Mouse (Mus musculus) stomach, postnatal 0 days (tissue): ENCODE measurements at regions not wholly inside any gene's neighbourhood (a gene's known extent, or its start where the extent isn't known, plus 50 kb on each side); places are given as distances from the start of the nearest gene placed in this dataset.

ENCODE experiments used
- ATAC-seq: fragments of 200-750 bp; cut with Nextera tagmentation; 2 replicates; pipeline ENCODE4 v1.8.0; 2017; ENCODE audit not compliant: low FRiP score, low TSS enrichment
- DNase-seq: peaks from one replicate; pipeline ENCODE4 v3.0.0-alpha.2; 2016; ENCODE audit warnings: low spot score
- H3K27ac ChIP-seq: fragments of 300-500 bp; sonication (generic); replicated peaks from 2 replicates; pipeline ENCODE4 v1.5.1; 2014; ENCODE audit warnings: mild to moderate bottlenecking, control low read depth
- H3K27me3 ChIP-seq: fragments of 300-500 bp; sonication (generic); 2 replicates; pipeline ENCODE4 v1.6.1; 2014; ENCODE audit warnings: low read length; ENCODE audit not compliant: control insufficient read depth, insufficient read depth
- H3K36me3 ChIP-seq: fragments of 300-500 bp; sonication (generic); 2 replicates; pipeline ENCODE4 v1.6.1; 2014; ENCODE audit warnings: low read length, mixed read lengths; ENCODE audit not compliant: control insufficient read depth, insufficient read depth
- H3K4me1 ChIP-seq: fragments of 300-500 bp; sonication (generic); replicated peaks from 2 replicates; pipeline ENCODE4 v1.6.1; 2014; ENCODE audit warnings: antibody characterized with exemption; ENCODE audit not compliant: control insufficient read depth, insufficient read depth
- H3K4me2 ChIP-seq: fragments of 300-500 bp; sonication (generic); replicated peaks from 2 replicates; pipeline ENCODE4 v1.6.1; 2014; ENCODE audit warnings: low read depth, mild to moderate bottlenecking, control low read depth, moderate library complexity
- H3K4me3 ChIP-seq: fragments of 300-500 bp; sonication (generic); 2 replicates; pipeline ENCODE4 v1.5.1; 2014; ENCODE audit warnings: low read depth, low read length, control low read depth
- H3K9ac ChIP-seq: fragments of 300-500 bp; sonication (generic); 2 replicates; pipeline ENCODE4 v1.6.1; 2014; ENCODE audit warnings: mild to moderate bottlenecking, low read length, control low read depth, mixed read lengths
- H3K9me3 ChIP-seq: fragments of 300-500 bp; sonication (generic); 2 replicates; pipeline ENCODE4 v1.6.1; 2016; ENCODE audit warnings: low read length; ENCODE audit not compliant: control insufficient read depth
- CTCF ChIP-seq: IDR thresholded peaks from 2 replicates; pipeline ENCODE4 v1.5.1; 2016; ENCODE audit warnings: antibody characterized with exemption, low read depth, mild to moderate bottlenecking, moderate library complexity
- EP300 ChIP-seq: optimal IDR thresholded peaks from 2 replicates; pipeline ENCODE3; 2016; ENCODE audit warnings: antibody characterized with exemption
- WGBS: fragments of 180-500 bp; shearing (Covaris S2); extraction: QIAGEN DNeasy Blood & Tissue Kit; methylation state at CpG from one replicate; pipeline ENCODE4 v1.1.7; 2014; 5-methylcytosine and 5-hydroxymethylcytosine counted together

- H3K27ac ChIP-seq = no peak overlapping the region
- H3K4me3 ChIP-seq = no peak overlapping the region
- no peak overlapping the region for H3K9ac ChIP-seq
- H3K27me3 ChIP-seq = no peaks in the 10 kb centered on the region
- no peak for DNase-seq
- WGBS = 82% methylated on average over 7 of the region's 7 CpGs
- H3K4me2 ChIP-seq = no peak overlapping the region
- no peaks in the 10 kb centered on the region for H3K36me3 ChIP-seq
- no peaks in the 10 kb centered on the region for H3K9me3 ChIP-seq
- no peak for ATAC-seq
- no peak for TF ChIP-seq CTCF
- no peaks in the 10 kb centered on the region for H3K4me1 ChIP-seq
Observed at GRCm38 (mm10) chr16:87245441-87245840, 108.5 kb upstream of the N6amt1 start.

GRCm38 (mm10) chr16:87242027-87242426, 112.0 kb upstream of the N6amt1 start:
- no peak overlapping the region for H3K4me2 ChIP-seq
- no peak for TF ChIP-seq CTCF
- no peak for TF ChIP-seq EP300
- no peak overlapping the region for H3K27ac ChIP-seq
- no peak for DNase-seq
- H3K9me3 ChIP-seq = no peaks in the 10 kb centered on the region
- no peaks in the 10 kb centered on the region for H3K27me3 ChIP-seq
- H3K4me1 ChIP-seq = no peaks in the 10 kb centered on the region
- no peak overlapping the region for H3K9ac ChIP-seq
- H3K36me3 ChIP-seq = no peaks in the 10 kb centered on the region
- no peak overlapping the region for H3K4me3 ChIP-seq
- 82% methylated on average over 7 of the region's 7 CpGs for WGBS
- no peak for ATAC-seq

- H3K27ac ChIP-seq = no peak overlapping the region
Observed at GRCm38 (mm10) chr16:87239105-87239504, 114.9 kb upstream of the N6amt1 start.

GRCm38 (mm10) chr16:87234199-87234598, 119.8 kb upstream of the N6amt1 start:
- H3K9me3 ChIP-seq = no peaks in the 10 kb centered on the region
- no peaks in the 10 kb centered on the region for H3K4me1 ChIP-seq
- no peak overlapping the region for H3K9ac ChIP-seq
- no peaks in the 10 kb centered on the region for H3K36me3 ChIP-seq
- H3K4me3 ChIP-seq = no peak overlapping the region
- H3K4me2 ChIP-seq = no peak overlapping the region
- no peak for DNase-seq
- no peak overlapping the region for H3K27ac ChIP-seq
- ATAC-seq = no peak
- no peaks in the 10 kb centered on the region for H3K27me3 ChIP-seq
- WGBS = 73% methylated on average over 4 of the region's 4 CpGs
- TF ChIP-seq CTCF = no peak
- no peak for TF ChIP-seq EP300

More at GRCm38 (mm10) chr16:87239105-87239504, 114.9 kb upstream of the N6amt1 start:
- H3K4me2 ChIP-seq = no peak overlapping the region
- no peaks in the 10 kb centered on the region for H3K36me3 ChIP-seq
- DNase-seq (no peak), ATAC-seq (no peak)
- H3K9me3 ChIP-seq = no peaks in the 10 kb centered on the region
- no peaks in the 10 kb centered on the region for H3K4me1 ChIP-seq
- H3K27me3 ChIP-seq = no peaks in the 10 kb centered on the region
- no peak overlapping the region for H3K4me3 ChIP-seq
- WGBS = 68% methylated on average over 7 of the region's 7 CpGs
- TF ChIP-seq CTCF (no peak), EP300 (no peak)
- no peak overlapping the region for H3K9ac ChIP-seq

GRCm38 (mm10) chr16:87225595-87225994, 128.4 kb upstream of the N6amt1 start:
- Histone ChIP-seq H3K4me3 (no peak overlapping the region), H3K4me1 (no peaks in the 10 kb centered on the region), H3K27me3 (no peaks in the 10 kb centered on the region), H3K9me3 (no peaks in the 10 kb centered on the region), H3K36me3 (no peaks in the 10 kb centered on the region), H3K9ac (no peak overlapping the region), H3K27ac (0 out of 2 replicates have a peak overlapping the region, but pooled peaks have one; percentile 40), H3K4me2 (no peak overlapping the region)
- 58% methylated on average over 10 of the region's 10 CpGs for WGBS
- TF ChIP-seq CTCF = no peak
- TF ChIP-seq EP300 = no peak
- ATAC-seq (no peak), DNase-seq (no peak)

- Histone ChIP-seq H3K27ac (0 out of 2 replicates have a peak overlapping the region, but pooled peaks have one; percentile 40), H3K36me3 (no peaks in the 10 kb centered on the region)
Observed at GRCm38 (mm10) chr16:87225085-87225484, 128.9 kb upstream of the N6amt1 start.

More at GRCm38 (mm10) chr16:87225085-87225484, 128.9 kb upstream of the N6amt1 start:
- DNase-seq = no peak
- 59% methylated on average over 8 of the region's 8 CpGs for WGBS
- H3K9ac ChIP-seq = no peak overlapping the region
- no peak for ATAC-seq
- no peak overlapping the region for H3K4me3 ChIP-seq
- no peaks in the 10 kb centered on the region for H3K27me3 ChIP-seq
- no peaks in the 10 kb centered on the region for H3K4me1 ChIP-seq
- H3K9me3 ChIP-seq = no peaks in the 10 kb centered on the region
- no peak overlapping the region for H3K4me2 ChIP-seq
- TF ChIP-seq CTCF (no peak), EP300 (no peak)
